Mouse (Mus musculus): ENCODE data around the gene Wdtc1. TPM values are rescaled to one million over a fixed set of nuclear protein-coding genes. Genes with fewer than 3 reads are reported as not detected.
A peak's percentile ranks its signal among the peaks of the same experiment; 100 is the strongest.

The Wdtc1 gene
- polyA plus RNA-seq, 1 experiment = 33.3 TPM

DNA sequence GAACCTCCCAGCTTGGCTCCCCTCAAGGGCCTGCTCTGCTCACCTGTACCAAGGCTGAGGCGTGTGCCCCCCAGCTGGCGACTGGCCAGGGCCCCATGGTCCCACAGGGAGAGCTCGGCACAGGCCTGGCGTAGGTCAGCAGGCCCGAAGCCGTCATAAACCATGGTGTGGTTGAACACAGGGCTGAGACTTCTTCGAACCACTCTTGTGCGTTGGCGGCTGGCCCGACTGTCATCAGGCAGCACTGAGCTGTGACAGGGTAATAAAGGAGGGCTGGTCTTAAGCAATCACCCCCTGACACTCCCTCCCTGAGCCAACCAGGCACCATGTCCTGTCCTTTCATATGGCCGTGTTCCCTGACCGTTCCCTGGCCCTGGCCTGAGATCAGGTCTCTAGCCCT lies 99.9 kb downstream of the Wdtc1 start:
- WGBS = 92% methylated on average over 12 of the region's 12 CpGs
- Histone ChIP-seq H3K36me3 (ENCODE audit: control insufficient read depth, insufficient read depth, low read length) (no peaks in the 10 kb centered on the region), H3K4me1 (ENCODE audit: control insufficient read depth, insufficient read depth, insufficient read length) (peaks cover 2% of the 10 kb centered on the region; the same call in 1 of the 2 replicates), H3K4me3 (ENCODE audit: extremely low read depth, insufficient read depth, insufficient read length) (no peak overlapping the region), H3K27ac (ENCODE audit: insufficient read depth, low read length) (no peak overlapping the region), H3K27me3 (ENCODE audit: control insufficient read depth, insufficient read depth, low read length) (peaks cover 3% of the 10 kb centered on the region; the same call in 1 of the 2 replicates)
- TF ChIP-seq POLR2A (IDR thresholded peaks at IDR 0.05; ENCODE audit: low read depth, low read length) (no peak), CTCF (IDR thresholded peaks at IDR 0.05; ENCODE audit: extremely low read depth, insufficient read depth, insufficient read length, insufficient replicate concordance) (no peak)
- no peak for DNase-seq (ENCODE audit: low read depth in 1 of 2, low spot score in 2 of 2)

DNA sequence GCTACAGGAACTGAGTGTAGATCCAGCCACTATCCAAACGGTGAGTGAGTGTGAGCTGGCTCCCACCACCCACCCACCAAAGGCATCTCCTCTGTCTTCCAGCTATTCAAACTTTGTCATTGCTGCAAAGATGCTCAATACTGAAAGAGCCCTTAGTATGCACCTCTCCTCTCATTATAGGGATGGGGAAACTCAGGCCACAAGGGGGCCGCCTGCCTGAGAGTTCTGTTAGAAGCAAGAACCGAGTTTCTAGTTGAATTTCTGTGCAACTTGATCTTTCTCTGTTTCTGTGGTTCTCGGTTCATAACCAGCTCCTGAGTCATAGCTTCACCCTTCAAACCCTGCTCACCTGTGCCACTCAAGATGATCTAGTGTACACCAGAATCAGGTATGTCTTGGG lies 101.2 kb downstream of the Wdtc1 start:
- H3K4me1 ChIP-seq (ENCODE audit: control insufficient read depth, insufficient read depth, insufficient read length) = peaks cover 7% of the 10 kb centered on the region
- no peak overlapping the region for H3K4me3 ChIP-seq (ENCODE audit: extremely low read depth, insufficient read depth, insufficient read length)
- H3K27me3 ChIP-seq (ENCODE audit: control insufficient read depth, insufficient read depth, low read length) = peaks cover 3% of the 10 kb centered on the region; the same call in 1 of the 2 replicates
- H3K36me3 ChIP-seq (ENCODE audit: control insufficient read depth, insufficient read depth, low read length) = no peaks in the 10 kb centered on the region
- DNase-seq (ENCODE audit: low read depth in 1 of 2, low spot score in 2 of 2) = no peak
- 73% methylated on average over 4 of the region's 4 CpGs for WGBS
- TF ChIP-seq CTCF (IDR thresholded peaks at IDR 0.05; ENCODE audit: extremely low read depth, insufficient read depth, insufficient read length, insufficient replicate concordance) (no peak), POLR2A (IDR thresholded peaks at IDR 0.05; ENCODE audit: low read depth, low read length) (no peak)
- no peak overlapping the region for H3K27ac ChIP-seq (ENCODE audit: insufficient read depth, low read length)

DNA sequence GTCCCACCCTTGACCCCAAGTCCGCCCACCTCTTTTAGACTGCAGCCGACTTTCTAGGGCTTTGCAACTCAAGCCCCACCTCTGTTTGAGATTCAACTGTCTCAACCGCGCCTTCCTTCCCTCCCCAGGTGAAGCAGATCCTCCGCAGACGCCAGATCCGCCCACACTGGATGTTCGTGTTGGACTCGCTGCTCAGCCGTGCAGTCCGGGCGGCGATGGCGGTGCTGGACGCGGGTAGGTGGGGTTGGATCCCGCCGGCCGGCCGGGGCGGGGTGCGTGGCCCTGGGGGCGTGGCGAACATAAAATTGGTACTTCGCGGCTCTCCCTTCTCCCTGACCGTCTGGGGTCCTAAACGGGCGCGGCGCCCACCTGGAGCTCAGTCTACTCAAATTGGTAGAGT lies 102.1 kb downstream of the Wdtc1 start:
- Histone ChIP-seq H3K4me3 (ENCODE audit: extremely low read depth, insufficient read depth, insufficient read length) (no peak overlapping the region), H3K27me3 (ENCODE audit: control insufficient read depth, insufficient read depth, low read length) (peaks cover 3% of the 10 kb centered on the region; the same call in 1 of the 2 replicates)
- WGBS = 30% methylated on average over 31 of the region's 31 CpGs

DNA sequence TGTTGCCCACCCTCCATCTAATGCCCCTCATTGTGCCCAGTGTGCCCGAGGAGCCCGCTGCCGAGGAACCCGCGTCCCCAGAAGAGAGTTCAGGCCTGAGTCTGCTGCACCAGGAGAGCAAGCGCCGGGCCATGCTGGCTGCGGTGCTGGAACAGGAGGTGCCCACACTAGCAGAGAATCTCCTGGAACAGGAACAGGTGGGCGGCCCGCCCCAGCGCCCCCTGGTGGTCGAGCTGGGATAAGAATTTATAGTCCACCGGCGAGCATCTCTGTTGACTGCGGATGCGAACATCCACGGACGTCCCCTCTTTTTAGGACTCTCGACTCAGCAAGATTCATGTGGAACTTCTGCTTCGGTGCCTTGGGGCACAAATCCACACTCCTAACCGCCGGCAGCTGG lies 102.7 kb downstream of the Wdtc1 start:
- peak; percentile 87 for TF ChIP-seq CTCF (IDR thresholded peaks at IDR 0.05; ENCODE audit: extremely low read depth, insufficient read depth, insufficient read length, insufficient replicate concordance)
- no peak for TF ChIP-seq POLR2A (IDR thresholded peaks at IDR 0.05; ENCODE audit: low read depth, low read length)
- peaks cover 7% of the 10 kb centered on the region for H3K4me1 ChIP-seq (ENCODE audit: control insufficient read depth, insufficient read depth, insufficient read length)
- WGBS = 9% methylated on average over 22 of the region's 22 CpGs
- DNase-seq (ENCODE audit: low read depth in 1 of 2, low spot score in 2 of 2) = peak; percentile 29 to 79
- H3K36me3 ChIP-seq (ENCODE audit: control insufficient read depth, insufficient read depth, low read length) = no peaks in the 10 kb centered on the region
- H3K27ac ChIP-seq (ENCODE audit: insufficient read depth, low read length) = no peak overlapping the region
- peaks cover 3% of the 10 kb centered on the region; the same call in 1 of the 2 replicates for H3K27me3 ChIP-seq (ENCODE audit: control insufficient read depth, insufficient read depth, low read length)
- H3K4me3 ChIP-seq (ENCODE audit: extremely low read depth, insufficient read depth, insufficient read length) = no peak overlapping the region

More for the DNA sequence above, 102.1 kb downstream of the Wdtc1 start:
- H3K27ac ChIP-seq (ENCODE audit: insufficient read depth, low read length) = no peak overlapping the region
- TF ChIP-seq POLR2A (IDR thresholded peaks at IDR 0.05; ENCODE audit: low read depth, low read length) = no peak
- no peak for TF ChIP-seq CTCF (IDR thresholded peaks at IDR 0.05; ENCODE audit: extremely low read depth, insufficient read depth, insufficient read length, insufficient replicate concordance)
- peaks cover 7% of the 10 kb centered on the region for H3K4me1 ChIP-seq (ENCODE audit: control insufficient read depth, insufficient read depth, insufficient read length)
- no peaks in the 10 kb centered on the region for H3K36me3 ChIP-seq (ENCODE audit: control insufficient read depth, insufficient read depth, low read length)
- no peak for DNase-seq (ENCODE audit: low read depth in 1 of 2, low spot score in 2 of 2)

DNA sequence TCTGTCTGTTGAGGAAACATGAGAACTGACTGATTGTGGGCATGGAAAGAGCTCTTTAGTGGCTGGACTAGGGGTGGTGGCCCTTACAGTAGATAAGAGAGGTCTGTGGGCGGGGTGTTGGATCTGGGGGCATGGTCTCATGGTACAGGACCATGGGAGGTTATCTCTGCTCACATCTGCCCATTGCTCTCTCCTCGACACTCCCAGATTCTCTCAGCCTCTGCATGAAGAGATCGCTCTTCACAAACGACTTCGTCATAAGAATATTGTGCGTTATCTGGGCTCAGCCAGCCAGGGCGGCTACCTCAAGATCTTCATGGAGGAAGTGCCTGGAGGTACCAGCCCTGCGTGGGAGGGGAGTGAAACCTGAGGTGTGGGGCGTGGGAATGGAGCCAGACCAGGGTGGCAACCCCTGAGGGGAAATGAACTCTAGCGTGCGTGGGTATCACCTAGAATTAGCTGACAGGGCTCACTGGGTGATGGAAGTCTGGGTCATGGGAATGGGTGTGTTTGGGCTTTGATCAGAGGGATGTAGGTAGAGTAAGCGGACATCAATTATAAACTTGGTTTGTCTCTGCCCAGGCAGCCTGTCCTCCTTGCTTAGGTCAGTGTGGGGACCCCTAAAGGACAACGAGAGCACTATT lies 105.4 kb downstream of the Wdtc1 start:
- Histone ChIP-seq H3K27me3 (ENCODE audit: control insufficient read depth, insufficient read depth, low read length) (peaks cover 3% of the 10 kb centered on the region; the same call in 1 of the 2 replicates), H3K27ac (ENCODE audit: insufficient read depth, low read length) (no peak overlapping the region; the same call in 1 of the 2 replicates), H3K4me1 (ENCODE audit: control insufficient read depth, insufficient read depth, insufficient read length) (peaks cover 7% of the 10 kb centered on the region), H3K36me3 (ENCODE audit: control insufficient read depth, insufficient read depth, low read length) (no peaks in the 10 kb centered on the region), H3K4me3 (ENCODE audit: extremely low read depth, insufficient read depth, insufficient read length) (no peak overlapping the region)
- TF ChIP-seq POLR2A (IDR thresholded peaks at IDR 0.05; ENCODE audit: low read depth, low read length) (no peak), CTCF (IDR thresholded peaks at IDR 0.05; ENCODE audit: extremely low read depth, insufficient read depth, insufficient read length, insufficient replicate concordance) (no peak)
- DNase-seq (ENCODE audit: low read depth in 1 of 2, low spot score in 2 of 2) = no peak
- WGBS = 51% methylated on average over 13 of the region's 13 CpGs

DNA sequence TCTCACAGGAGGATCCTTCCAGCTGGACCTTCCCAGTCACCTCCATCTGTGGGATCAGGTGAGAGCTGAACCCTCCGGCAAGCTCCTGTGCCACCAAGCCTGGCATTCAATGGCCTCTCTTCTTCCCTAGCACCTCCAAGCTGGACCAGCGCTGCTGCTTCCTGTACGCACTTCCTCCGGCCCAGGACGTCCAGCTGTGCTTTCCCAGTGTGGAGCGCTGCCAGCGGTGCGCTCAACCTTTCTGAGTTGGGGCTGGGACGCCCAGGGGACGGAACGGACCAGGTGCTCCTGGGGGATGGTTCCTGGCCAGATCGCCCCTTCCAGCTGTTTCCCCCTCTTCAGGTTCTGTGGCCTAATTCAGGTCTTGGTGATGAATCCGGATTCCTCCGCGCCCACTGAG lies 106.2 kb downstream of the Wdtc1 start:
- peaks cover 7% of the 10 kb centered on the region for H3K4me1 ChIP-seq (ENCODE audit: control insufficient read depth, insufficient read depth, insufficient read length)
- H3K4me3 ChIP-seq (ENCODE audit: extremely low read depth, insufficient read depth, insufficient read length) = no peak overlapping the region
- 81% methylated on average over 15 of the region's 15 CpGs for WGBS
- H3K36me3 ChIP-seq (ENCODE audit: control insufficient read depth, insufficient read depth, low read length) = no peaks in the 10 kb centered on the region
- TF ChIP-seq POLR2A (IDR thresholded peaks at IDR 0.05; ENCODE audit: low read depth, low read length) (no peak), CTCF (IDR thresholded peaks at IDR 0.05; ENCODE audit: extremely low read depth, insufficient read depth, insufficient read length, insufficient replicate concordance) (no peak)
- H3K27ac ChIP-seq (ENCODE audit: insufficient read depth, low read length) = no peak overlapping the region
- H3K27me3 ChIP-seq (ENCODE audit: control insufficient read depth, insufficient read depth, low read length) = peaks cover 3% of the 10 kb centered on the region; the same call in 1 of the 2 replicates
- DNase-seq (ENCODE audit: low read depth in 1 of 2, low spot score in 2 of 2) = no peak

DNA sequence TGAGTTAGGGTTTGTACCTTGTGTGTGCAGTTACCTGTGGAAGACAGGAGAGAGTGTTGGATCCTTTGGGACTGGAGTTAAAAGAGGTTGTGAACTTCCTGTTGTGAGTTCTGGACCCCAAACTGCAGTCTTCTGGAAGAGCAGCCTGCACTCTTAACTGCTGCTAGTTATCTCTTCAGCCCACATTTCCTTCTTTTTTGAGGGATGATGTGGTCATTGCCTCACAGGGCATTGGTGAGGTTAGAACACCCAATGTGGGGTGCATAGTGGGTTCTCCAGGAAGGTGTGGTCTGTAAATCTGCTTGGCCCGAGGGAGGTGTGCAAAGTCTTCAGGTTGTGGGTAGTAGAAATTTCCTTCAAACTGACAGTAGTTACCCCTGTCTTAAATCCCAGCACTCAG lies 109.0 kb downstream of the Wdtc1 start:
- Histone ChIP-seq H3K27me3 (ENCODE audit: control insufficient read depth, insufficient read depth, low read length) (no peaks in the 10 kb centered on the region), H3K27ac (ENCODE audit: insufficient read depth, low read length) (no peak overlapping the region), H3K4me1 (ENCODE audit: control insufficient read depth, insufficient read depth, insufficient read length) (peaks cover 14% of the 10 kb centered on the region), H3K4me3 (ENCODE audit: extremely low read depth, insufficient read depth, insufficient read length) (no peak overlapping the region), H3K36me3 (ENCODE audit: control insufficient read depth, insufficient read depth, low read length) (no peaks in the 10 kb centered on the region)
- TF ChIP-seq POLR2A (IDR thresholded peaks at IDR 0.05; ENCODE audit: low read depth, low read length) (no peak), CTCF (IDR thresholded peaks at IDR 0.05; ENCODE audit: extremely low read depth, insufficient read depth, insufficient read length, insufficient replicate concordance) (no peak)
- DNase-seq (ENCODE audit: low read depth in 1 of 2, low spot score in 2 of 2) = no peak
- WGBS = 32% methylated on average over 1 of the region's 1 CpGs

Data from spleen, adult 2 months (tissue).